Mouse (Mus musculus) megakaryocyte-erythroid progenitor cell, adult 5-6 weeks (primary cell): Measurements from ENCODE around the gene Myh10. TPM values are rescaled to one million over a fixed set of nuclear protein-coding genes. Genes with fewer than 3 reads are reported as not detected.
"Not testable (repeated sequence)": the region's sequence is repeated elsewhere in the genome, so short reads cannot be mapped to it uniquely, and the experiment has no call there.

Experiments
- ATAC-seq: replicated peaks from 2 replicates; pipeline ENCODE4 v1.8.0; 2016; ENCODE audit warnings: mild to moderate bottlenecking, inconsistent platforms; ENCODE audit not compliant: severe bottlenecking, poor library complexity, low FRiP score, low TSS enrichment
- total RNA-seq, 2 experiments: library from RNA; stranded (forward) in 1 of 2; stranded (reverse) in 1 of 2; fragments of 200-1000, 215-1000 nt in 1 of 2; fragments of >200 nt in 1 of 2; fragmentation: Nextera tagmentation in 1 of 2; gene quantifications; 2 replicates each; pipeline ENCODE4 v1.2.3; 2014 to 2017

Myh10 gene
- total RNA-seq, 2 experiments from 2014 or later = 42.2 to 100 TPM

DNA sequence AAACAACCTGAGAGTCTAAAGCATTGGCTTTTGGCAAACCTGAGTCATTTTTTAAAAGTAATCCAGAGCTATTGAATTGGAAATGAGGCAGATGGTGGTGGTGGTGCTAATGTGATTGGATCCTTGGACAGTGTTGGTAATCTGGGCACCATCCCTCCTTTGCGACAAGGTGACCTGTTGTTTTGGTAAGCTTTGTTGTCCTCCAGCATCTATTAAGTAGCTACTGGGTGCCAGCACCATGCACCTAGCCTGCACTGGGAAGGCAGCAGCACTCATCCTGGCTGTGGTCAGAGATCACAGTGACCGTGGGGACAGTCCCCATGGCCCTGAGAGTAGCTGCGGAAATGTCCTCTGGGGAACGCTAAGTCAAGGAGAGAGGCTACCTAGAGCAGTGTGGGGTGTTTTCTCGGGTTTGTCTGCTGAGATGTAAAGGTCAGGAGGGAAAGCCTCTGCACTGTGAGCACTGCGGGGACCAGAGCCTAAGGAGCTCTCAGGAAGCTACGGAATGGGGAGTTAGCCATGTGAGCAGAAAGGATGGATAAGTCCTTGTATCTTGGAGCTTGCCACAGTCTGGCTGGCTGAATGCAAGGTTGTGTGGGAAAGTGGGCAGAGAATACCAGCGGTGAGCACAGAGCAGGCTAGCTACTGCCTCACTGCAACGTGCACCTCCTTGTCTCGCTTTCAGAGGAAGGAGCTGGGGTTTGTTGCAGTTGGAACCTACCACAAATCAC lies 88.5 kb downstream of the Myh10 start:
- ATAC-seq = no peak

DNA sequence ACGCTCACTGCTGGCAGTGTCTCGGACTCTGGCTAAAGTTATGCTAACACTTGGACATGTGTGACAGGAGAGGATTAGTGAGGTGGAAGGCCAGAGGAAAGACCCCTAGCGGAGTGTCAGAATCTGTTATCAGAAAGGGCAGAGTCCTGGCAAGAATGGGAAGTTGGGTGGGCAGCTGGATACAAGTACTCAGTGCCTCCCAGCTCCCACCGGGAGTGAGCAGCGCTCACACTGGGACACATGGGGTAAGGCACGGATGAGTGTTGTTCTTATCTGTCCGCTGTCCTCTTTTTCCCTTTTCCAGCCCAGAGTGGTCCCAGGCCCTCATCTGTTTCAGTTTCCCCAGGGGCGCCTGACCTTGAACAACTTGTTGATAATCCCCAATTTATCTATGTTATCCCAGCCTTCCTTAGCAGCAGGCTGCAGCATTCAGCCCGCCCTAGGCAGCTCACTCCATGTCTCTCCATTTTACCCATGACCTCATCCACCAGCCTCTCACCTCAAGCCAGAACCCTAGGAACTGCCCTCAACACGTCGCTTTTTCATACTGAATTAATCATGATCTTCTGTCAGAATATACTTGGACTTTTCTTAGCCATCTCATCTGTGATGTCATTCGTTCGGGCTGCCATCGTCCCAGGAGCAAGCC lies 89.2 kb downstream of the Myh10 start:
- ATAC-seq = no peak

DNA sequence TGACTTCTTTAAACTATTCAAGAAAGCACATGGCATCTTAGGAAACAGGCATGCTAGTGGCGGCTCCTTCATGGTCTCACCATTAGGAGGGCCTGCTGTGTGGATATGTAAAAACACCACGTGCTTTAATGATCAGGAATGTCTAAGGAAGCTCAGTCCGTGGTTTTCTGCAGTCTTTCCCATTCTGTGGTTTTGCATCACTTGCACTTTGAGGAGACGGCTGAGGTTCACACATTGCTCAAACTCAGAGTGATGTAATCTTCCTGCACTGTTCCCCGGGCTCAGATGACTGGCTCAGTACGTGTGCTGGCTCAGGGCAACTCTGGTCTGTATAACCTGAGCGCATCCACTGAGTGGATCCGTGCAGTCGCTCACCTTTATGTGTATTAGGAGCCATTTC lies 91.0 kb downstream of the Myh10 start:
- ATAC-seq = no peak

DNA sequence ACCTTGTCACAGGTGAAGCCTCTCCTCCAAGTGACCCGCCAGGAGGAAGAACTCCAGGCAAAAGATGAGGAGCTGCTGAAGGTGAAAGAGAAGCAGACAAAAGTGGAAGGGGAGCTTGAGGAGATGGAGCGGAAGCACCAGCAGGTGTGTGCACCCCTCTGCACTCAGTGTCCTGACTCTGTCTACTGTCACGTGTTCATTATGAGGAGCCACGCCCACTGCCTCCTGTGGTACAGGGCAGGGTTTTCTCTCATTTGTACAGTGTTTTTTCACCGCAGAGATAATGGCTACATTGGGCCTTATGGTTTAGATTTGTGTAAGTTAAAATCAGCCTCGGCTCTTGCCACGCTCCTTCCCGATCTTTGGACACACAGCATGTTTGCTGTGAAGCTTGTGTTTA lies 94.5 kb downstream of the Myh10 start:
- ATAC-seq = no peak

DNA sequence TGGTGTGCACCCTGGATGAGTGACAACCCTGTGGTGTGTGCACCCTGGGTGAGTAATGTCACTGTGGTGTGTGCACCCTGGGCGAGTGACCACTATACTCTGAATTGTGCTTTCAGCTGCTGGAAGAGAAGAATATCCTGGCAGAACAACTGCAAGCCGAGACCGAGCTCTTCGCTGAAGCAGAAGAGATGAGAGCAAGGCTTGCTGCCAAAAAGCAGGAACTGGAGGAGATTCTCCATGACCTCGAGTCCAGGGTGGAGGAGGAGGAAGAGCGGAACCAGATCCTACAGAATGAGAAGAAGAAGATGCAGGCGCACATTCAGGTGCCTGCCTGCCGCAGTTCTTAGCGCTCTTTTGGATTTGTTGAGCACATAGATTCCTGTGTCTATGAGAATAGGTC lies 95.9 kb downstream of the Myh10 start:
- ATAC-seq = no peak

DNA sequence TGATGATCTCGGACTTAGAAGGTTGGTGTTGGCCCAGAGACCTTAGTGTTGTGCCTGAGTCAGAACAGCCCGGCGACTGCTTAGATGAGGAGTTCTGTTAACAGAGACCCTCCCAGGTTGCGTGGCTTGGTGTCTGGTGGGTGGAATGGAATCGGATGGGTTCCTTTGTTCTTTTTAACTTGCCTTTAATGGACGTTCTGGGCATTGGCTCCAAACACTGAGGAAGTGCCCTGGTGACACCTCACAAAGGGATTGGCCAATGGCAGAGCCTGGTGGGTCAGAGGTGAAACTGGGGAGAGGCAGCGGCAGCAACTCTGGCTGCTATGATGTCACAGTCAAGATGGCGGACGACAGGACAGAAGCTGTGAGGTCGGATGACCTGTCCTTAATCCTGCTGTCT lies 99.4 kb downstream of the Myh10 start:
- no peak for ATAC-seq

DNA sequence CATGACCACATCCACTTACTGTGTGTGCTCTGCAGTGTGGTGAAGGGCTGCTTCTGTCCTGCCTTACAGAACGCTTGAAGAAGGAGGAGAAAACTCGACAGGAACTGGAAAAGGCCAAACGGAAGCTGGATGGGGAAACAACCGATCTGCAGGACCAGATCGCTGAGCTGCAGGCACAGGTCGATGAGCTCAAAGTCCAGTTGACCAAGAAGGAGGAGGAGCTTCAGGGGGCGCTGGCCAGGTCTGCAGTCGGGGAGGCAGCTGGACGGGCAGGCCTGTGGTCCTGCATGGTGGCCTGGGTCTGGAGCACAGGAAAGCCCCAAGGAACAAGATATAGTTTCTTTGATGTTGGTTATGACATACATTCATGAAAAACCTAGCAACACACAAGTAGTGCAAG lies 100.4 kb downstream of the Myh10 start:
- ATAC-seq = no peak

DNA sequence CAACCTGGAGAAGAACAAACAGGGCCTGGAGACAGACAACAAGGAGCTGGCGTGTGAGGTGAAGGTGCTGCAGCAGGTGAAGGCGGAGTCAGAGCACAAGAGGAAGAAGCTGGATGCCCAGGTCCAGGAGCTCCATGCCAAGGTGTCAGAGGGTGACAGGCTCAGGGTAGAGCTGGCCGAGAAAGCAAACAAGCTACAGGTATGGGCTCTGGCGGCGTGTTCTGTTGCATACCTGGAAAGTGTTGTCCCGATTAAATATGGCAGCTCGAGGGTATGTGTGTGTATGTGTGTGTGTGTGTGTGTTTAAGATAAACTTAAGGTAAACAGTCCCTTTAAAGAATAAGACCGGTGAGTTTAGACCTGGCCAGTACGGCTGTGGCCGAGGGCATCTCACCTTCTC lies 106.9 kb downstream of the Myh10 start:
- ATAC-seq = no peak

DNA sequence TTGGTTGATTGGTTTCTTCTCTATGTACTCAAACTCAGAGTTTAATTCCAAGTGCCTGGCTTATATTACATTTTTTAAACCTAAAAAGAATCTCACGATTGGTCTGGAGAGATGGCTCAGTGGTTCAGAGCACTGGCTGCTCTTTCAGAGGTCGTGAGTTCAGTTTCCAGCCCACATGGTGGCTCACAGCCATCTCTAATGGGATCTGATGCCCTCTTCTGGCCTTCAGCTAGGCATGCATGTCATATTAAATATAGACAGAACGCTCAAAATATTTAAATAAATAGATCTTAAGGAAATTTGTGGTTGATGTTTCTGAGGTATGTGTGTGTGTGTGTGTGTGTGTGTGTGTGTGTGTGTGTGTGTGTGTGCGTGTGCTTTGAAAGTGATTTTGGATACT lies 113.8 kb downstream of the Myh10 start:
- no peak for ATAC-seq

DNA sequence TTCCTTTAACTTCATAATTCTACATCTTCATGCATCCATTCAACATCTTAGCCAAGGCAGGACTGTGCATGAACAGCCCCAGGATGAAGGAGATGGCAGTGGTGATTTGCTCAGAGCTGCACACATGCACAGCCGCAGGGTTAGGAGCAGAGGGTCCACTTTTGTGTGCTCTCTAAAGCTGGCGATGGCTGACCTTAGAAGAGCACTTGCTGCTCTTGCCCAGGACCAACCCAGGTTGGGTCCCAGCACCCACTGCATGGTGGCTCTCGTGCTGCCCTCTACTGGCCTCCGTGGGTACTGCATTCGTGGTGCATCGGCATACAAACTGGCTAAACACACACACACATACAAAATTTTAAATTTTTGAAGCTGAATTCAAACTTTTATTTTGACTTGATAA lies 116.4 kb downstream of the Myh10 start:
- ATAC-seq = peak; percentile 44; the same call in 1 of the 2 replicates

DNA sequence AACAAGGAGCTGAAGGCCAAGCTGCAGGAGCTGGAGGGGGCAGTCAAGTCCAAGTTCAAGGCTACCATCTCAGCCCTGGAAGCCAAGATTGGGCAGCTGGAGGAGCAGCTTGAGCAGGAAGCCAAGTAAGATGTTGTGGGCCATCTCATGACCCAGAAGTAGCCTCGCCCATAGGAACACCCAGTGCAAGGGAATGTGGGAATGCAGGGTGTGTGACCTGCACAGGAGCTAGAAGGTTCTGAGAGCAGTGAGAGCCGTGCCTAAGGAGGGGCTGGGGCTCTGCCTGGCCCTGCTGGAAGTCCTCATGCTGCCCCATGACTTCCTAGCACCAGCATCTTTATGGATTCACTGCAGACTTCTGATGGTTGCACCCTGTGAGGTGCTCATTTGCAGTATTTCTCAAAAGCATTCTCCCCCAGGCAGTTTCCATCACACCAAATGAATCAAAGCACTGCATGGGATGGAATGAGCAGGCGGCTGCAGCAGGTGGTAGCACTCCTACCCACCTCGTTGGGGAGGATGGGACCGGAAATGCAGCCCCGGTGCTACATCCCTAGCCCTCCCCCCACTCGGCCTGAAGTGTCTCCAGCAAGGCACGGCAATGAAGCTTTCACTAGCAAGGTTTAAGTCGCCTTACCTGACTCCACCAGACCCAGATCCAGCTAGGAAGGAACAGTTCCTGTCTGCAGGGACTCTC lies 120.7 kb downstream of the Myh10 start:
- ATAC-seq = no peak

DNA sequence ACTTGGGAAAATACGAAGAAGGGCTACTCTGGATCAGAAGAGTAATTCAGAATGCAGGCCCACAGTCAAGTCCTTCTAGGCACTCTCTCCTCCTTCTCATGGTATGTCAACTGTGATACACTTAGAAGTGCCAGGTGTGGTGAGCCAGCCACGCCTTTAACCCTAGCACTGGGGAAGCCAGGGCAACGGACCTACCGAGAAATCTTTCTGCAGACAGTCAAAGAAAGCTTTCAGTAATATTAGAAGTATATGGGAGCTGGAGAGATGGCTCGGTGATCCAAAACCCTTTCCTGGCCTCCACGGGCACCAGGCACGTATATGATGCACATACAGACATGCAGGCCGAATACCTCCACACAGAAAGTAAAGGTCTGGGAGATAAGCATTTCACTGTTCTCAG lies 127.1 kb downstream of the Myh10 start:
- no peak for ATAC-seq

DNA sequence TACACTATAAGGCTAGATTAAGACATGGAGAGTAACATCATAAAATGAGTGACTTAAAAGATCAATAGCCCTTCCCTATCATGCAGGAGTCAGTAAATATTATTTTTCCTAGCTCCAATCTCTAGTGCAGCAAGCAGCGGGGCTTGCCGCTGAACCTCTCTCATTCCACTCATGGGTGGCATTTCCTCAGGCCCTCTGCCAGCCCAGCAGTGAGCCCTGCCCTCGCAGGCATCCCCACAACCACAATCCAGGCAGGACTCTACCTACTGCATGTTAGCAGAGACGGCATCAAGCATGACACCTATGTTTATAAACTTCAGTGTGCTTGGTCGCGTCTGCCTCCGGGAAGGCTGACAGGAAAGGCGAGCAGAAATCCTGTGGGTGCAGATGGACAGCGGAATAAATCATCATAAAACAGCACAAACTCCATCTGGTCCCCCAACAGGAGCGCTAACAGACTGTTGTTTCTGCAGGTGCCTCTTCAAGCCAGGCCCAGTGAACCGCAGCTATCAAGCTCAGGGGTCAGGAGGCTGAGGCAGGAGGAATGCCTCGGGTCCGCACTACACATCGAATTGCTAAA lies 128.0 kb downstream of the Myh10 start:
- ATAC-seq = no peak

DNA sequence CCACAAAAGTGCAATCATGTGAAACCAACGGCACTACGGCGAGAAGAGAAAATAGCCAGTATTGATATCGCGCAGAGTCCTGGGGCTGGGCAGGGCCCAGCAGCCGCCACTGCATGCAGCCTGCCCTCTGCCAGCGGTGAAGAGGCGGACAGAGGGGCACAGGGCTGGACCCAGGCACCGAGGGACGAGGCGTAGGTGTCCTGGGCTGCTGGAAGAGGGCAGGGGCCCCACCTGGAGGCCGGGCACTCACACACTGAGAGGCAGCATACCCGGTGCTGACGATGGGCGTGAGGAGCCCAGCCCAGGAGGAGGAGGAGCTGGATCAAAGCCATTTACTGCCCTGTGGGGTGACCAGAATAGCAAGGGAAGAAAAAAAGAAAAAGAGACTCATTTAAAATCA lies 131.0 kb downstream of the Myh10 start:
- no peak for ATAC-seq

DNA sequence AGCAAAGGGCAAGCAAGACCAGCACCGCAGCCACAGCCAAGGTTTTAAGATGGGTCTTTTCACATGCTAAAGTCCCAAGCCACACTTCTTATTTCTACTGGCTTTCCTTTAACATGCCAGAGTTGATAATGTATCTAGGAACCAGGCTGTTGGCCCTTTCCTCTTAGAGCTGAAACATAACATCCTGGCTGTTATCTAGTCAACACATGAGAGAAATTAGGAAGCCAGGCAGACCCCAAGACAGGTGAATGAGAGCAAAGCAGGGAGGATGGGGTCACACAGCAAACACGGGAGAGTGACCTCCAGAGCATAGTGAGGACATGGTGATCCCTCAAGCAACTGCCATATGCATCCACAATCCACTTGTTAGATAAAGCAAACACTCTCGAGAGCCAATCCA lies 135.4 kb downstream of the Myh10 start:
- ATAC-seq = 0 out of 2 replicates have a peak, but pooled peaks have one; percentile 7

DNA sequence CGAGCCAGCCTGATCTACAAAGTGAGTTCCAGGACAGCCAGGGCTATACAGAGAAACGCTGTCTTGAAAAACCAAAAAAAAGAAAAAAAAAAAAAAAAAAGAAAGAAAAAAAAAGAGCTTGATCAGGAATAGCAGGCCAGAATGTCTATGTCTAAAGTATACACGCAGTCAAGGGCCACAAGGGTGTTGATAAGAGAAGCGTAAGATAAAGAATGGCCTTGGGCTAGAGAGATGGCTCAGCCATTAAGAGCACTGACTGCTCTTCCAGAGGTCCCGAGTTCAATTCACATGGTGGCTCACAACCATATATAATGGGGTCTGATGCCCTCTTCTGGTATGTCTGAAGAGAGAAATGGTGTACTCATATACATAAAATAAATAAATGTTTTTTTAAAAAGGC lies 140.2 kb downstream of the Myh10 start:
- not testable (repeated sequence) for ATAC-seq

DNA sequence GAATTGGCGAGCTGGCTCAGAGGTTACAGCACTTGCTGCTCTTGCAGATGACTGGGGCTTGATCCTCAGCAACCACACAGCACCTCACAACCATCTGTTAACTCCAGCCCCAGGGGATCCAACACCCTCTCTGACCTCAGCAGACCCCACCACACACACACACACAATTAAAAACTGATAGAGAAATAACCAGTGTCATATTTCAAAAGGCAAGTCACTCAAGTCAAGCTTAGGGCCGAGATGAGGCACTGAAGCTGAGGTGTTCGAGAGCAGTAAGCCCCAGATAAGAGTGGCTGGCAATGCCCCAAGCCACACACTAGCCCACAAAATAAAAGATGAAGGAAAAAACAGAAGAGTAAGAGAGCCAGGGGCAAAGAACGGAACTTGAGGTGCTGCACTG lies 141.4 kb downstream of the Myh10 start:
- peak; percentile 93 for ATAC-seq

DNA sequence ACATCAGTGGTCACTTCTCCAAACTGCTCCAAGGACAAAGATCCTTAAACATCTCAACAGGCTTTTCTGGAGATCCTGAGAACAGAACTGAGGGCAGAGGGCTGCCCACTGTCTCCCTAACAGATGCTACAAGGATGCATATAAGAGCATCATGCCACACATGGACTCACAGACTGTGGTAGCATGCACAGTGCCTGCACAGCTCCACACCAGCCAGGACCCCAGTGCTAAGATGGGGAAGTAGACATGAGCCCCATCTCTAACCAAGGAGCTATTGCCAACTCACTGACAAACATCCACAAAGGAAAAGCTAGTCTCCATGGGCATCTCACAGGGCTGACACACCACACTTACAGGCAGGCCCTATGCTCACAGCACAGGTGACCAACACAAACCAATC lies 142.2 kb downstream of the Myh10 start:
- ATAC-seq = peak; percentile 33; the same call in 1 of the 2 replicates

DNA sequence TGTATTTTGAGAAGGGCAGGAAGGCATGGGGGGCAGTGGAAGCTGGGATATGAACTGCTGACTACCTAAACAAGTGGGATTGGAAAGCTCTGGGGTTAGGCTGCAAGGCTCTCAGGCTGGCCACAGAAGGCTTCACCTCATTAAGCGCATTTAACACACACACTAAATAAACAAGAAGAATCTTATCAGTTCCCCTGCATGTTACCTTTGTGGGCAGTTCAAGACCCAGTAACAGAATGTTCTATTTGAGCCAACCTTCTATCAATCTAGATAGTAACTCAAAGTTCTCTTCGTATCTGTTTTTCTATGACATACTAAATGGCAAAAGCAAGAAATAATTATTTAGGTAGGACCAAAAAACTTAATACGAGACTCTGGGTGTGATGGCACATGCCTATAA lies 143.7 kb downstream of the Myh10 start:
- no peak for ATAC-seq

DNA sequence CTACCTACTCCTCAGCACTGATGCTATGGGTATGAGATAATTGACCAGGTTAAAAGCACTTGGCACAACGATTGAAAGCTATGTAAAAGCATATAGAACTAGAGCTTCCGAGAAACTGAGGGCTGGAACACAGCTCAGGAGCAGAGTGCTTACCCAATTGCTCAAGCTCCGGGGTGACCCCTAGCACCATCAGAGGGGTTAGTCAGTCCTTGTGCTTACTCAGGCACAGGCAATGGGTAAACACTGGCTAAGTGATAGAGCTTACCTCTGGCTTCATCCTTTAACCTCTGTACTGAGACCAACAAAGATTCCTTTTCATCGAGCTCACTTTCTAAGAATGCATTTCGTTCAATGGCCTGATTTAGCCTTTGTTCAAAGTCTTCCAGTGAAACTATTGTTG lies 148.2 kb downstream of the Myh10 start:
- ATAC-seq = no peak
